Mouse (Mus musculus) CD4-positive, CD25-positive, alpha-beta regulatory T cell, adult 4 months (primary cell): ENCODE results near the gene Khsrp. TPM values are rescaled to one million over a fixed set of nuclear protein-coding genes. Genes with fewer than 3 reads are reported as not detected.

Source experiments
- ATAC-seq: one replicate; pipeline ENCODE4 v1.8.0; 2017
- polyA plus RNA-seq, 2 experiments: library from polyadenylated mRNA; unstranded; fragments of 100-300 nt; shearing (Covaris generic); gene quantifications; one replicate each; pipeline ENCODE4 v1.2.1; 2017

The Khsrp gene
- 10 to 100 TPM; 16.0 to 29.4 TPM for polyA plus RNA-seq

DNA sequence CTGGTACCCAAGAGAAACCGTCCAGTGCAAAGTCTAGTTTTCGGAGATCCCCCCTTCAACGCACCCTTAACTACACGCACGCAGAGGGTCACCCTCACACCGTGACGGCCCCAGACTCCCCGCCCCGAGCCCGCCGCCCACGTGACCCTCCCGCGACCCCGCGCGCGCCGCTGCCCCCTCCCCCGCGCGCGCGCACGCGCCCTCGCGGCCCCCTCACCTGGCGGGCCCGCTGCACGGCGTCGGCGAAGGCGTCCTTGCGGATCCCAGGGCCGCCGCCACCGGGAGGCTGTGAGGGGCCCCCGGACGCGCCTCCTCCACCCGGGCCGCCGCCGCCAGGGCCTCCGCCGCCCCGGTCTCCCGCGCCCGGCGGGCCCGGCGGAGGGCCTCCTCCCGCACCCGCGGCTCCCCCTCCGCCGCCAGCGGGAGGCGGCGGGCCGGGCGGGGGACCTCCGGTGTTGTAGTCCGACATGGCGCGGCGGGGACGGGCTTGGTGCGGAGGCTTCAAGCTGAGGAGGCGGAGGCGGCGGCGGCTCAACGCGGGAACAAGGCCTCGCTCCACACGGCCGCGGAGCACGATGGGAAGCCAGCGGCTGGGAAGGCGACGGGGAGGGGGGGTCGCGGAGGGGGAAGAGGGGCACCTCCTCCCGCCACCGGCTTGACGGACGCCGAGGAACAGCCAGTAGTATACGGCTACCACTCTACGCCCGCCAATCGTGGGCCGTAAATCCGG, at the start of gene Khsrp:
Gene Khsrp, minus strand, starts transcription at position 592 of the 730 bp plus-strand sequence.
- no peak for ATAC-seq

DNA sequence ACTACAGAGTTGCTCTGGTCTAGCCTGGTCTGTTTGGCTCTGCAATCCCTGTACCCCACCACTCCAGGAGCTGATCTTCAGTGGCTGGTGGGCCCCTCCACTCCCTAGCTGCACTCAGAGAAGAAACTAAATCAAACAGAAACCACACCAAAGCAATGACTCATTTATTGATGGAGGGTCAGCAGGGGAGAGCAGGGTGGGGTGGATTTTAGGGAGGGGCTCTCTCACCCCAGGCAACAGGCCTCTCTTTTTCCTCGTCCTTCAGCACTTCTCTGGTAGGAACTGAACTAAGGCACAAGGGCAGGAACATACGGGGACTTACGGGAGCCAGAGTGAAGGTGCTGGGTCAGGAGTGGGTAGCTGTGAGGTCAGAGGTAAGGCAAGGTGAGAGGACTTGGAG, 48.6 kb upstream of the Khsrp start:
- ATAC-seq: no peak

DNA sequence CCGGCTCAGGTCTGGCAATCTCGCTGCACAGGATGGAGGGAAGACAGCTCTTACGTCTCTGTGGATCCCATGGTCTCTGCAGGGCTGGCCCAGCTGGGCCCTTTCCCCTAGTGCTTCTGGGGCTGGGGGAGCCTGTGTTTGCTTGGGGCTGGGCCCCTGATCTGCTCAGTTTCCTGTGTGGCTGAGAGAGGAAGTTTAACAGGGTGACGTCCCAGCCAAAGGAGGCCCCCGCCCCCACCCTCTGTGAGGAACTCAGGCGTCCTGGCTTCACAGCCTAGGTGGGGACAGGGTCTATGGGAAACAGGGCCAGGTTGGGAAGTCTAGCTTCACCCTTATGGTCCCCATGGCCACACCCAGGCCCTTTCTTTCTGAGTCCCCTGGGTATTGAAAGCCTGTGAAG, 47.0 kb upstream of the Khsrp start, which contains the start of gene Dennd1c:
Gene Dennd1c, minus strand, starts transcription at position 179 of the 400 bp plus-strand sequence.
- ATAC-seq: peak; percentile 97

DNA sequence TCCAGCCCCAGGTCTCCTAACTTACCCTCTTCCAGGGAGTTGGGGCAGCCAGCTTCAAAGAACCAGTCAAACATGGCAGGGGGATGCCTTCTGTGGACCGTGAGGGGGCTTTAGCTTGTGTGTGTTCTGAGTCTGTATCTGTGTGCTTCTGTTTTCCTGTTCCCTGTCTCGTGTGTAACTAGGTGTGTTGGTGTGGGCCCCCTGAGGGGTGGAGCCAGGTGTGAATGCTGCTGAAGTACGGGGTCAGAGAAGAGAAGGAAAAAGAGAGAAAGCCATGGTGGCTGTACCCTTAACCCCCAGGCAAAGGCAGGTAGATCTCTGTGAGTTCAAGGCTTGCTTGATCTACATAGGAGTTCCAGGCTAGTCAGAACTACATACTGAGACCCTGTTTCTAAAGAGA, 45.6 kb upstream of the Khsrp start:
- ATAC-seq: no peak

DNA sequence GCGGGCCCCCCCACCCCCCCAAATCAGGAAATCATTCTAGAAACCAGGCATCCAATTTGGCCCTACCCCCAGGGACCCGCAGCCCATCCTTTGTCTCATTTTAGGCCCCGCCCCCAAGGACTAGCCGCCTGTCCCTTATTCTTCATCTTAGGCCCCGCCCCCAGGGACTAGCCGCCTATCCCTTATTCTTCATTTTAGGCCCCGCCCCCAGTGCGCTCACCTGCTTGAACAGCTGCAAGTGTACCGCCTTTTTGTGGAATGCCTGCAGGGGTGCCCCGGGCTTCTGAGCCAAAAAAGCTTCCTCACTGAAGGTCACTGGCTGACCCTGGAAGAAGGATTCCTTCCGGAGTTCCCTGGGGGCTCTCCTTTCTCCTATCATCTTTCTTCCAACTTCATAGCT, 39.4 kb upstream of the Khsrp start:
- ATAC-seq: no peak

DNA sequence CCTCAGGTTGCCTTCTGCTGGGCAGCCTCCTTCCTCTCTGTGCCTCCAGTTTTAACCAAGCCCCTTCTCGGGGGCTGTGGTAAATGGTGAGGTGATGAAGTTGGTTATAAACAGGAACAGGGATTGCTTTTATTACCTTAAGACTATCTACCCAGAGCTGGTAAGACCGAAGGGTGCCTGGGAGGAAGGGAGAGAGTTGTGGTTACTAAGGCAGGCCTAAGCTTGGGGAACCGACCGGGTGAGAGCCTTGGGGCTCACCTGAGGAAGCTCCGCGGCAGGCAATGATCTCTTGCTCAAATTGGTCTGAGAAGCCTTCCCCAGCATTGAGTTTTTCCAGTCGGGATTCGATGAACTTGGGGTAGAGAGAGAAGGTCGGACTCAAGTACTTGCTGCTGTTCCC, 39.0 kb upstream of the Khsrp start:
- ATAC-seq: no peak

DNA sequence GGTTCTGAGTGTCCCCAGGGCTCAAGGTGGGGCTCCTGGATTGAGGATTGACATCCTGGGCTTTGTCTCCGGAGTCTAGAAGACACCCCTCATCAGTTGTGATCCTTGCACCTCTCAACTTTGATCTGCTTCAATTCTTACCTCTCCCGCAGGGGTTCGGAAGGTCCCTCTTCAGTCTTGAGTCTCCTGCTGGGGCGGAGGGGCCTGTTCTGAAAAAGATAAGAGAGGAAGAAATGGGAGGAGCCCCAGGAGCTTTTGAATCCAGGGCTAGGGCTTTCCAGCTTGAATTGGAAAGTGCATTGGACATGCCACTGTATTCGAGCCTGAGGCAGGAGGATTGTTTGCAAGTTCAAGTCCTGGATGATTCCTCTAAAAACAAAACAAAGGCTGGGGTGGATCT, 35.6 kb upstream of the Khsrp start:
- no peak for ATAC-seq

DNA sequence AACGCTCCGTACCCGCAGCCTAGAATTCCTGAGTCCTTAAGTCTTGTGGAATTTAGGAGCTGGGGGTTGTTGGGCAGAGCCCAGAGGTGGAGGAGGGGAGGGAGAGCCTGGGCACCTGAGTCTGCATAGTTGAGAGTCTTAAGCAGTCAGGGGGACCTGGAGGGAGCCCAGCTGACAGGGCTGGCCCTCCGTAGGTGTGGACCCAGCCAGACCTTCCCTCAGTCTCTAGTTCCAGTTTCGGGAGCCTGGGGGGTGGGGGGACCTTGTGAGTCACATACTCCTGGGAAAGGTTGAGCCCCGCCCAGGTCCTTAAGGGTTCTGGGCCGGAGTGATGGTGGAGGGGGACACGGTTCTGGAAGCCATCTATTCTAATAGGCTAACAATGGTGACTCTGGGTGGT, 31.7 kb upstream of the Khsrp start:
- no peak for ATAC-seq

DNA sequence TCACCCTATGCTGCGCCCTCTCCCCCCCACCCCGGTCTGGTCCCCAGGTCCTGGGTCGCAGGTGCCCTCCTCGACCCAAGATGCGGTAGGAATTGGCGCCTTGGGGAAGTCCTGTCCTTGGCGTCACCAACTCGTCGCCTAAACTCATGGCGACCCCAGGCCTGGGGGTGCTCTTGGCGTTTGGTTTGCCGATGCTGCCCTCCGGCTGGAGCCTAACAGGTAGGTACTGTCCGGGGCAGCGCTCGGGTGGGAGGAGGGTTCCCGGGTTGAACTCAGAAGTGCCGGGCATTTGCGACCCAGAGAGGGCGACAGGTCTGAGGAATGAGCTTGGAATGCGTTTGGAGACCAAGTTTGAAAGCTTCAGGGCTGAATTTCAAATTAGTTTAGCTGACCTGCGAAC, 31.2 kb upstream of the Khsrp start:
- ATAC-seq: no peak

DNA sequence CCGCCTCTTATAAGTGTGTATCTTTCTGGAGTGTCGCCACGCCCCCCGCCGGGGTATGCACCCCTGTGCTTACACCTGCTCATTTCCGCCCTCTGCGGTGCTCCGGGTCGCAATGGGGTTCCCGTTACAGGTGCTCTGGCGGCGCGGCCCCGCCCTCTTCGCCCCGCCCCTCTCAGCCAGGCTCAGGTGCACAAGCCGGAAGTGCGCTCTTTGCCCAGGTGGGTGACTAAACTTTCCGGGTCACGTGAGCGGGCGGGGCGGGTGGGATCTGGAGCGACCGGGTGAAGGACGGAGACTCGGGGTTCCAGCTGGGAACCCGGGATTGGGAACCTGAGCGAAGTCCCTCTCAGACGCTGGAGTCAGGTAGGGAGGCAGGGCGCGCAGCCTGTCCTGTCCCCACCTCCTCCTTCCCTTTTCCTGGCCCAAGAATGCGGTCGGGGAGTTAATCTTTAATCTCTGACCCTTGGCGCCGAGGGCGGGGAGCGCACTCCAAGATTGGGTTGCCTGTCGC, 30.7 kb upstream of the Khsrp start:
- ATAC-seq: no peak

DNA sequence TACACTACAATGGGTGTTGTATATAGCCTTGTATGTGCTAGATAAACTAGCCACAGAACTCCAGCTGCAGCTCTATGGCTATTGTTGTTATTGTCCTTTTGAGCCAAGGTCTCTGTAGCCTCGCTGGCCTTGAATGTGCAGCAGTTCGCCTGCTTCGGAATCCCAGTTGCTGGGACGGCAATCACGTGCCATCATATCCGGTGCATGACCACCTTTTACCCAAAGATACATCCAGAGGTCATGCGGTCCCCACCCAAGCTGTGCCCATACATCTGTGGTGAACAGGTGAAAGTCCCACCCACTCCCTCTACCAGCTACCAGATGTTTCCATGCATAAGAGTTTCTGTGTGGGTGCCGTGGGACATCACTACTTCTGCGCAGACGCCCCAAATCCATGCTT, 29.7 kb upstream of the Khsrp start:
- ATAC-seq: peak; percentile 13

DNA sequence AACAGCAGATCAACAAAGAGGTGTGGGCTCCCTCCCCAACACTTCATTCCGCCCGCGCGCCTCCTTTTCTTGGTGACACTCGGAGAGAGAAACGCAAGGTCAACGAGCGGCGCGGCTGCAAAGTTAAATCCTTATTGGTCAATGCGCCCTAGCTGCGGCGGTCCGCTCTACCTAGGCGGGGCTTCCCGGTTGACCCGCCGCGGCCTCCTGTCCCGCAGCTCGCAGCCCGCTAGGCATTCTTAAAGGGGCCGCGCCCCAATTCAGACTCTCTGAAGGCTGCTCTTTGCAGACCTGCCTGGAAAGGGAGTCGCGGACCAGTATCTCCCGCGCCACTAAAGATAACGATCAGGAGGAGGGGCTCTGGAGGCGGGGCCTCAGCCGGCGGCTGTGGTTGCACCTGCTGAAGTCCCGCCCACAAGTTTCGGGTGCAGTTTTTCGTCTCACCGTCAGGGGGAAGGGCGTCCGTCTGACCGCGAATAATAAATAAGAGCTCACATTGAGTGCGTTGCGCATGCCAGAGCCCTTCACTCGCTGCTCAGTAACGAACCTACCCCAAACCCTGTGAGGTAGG, 29.0 kb upstream of the Khsrp start:
- peak; percentile 86 for ATAC-seq

DNA sequence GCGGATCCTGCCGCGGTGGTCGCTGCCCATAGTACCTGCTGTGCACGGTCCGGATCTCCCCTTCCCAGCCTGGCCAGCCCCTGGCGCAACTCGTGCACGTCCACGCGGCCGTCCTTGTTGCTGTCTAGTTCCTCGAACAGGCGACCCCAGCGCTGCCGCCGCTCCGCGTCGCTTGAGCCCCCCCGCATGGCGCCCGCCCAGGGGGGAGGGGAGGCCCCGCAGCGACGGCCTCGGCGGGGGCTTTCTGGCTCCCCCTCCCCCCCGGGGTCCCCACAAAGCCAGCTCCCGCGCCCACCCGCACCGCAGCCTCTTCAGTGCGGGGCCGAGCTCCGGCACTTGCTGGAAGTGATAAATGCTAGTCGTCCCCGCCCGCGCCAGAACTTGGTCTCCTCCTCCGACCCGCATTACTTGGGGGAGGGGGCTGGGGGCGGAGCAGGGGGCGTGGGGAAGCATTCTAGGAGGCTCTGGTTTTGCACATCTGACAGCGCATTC, 28.2 kb upstream of the Khsrp start, which contains the start of gene Slc25a23:
Gene Slc25a23, minus strand, starts transcription at position 378 of the 492 bp plus-strand sequence.
- no peak for ATAC-seq

DNA sequence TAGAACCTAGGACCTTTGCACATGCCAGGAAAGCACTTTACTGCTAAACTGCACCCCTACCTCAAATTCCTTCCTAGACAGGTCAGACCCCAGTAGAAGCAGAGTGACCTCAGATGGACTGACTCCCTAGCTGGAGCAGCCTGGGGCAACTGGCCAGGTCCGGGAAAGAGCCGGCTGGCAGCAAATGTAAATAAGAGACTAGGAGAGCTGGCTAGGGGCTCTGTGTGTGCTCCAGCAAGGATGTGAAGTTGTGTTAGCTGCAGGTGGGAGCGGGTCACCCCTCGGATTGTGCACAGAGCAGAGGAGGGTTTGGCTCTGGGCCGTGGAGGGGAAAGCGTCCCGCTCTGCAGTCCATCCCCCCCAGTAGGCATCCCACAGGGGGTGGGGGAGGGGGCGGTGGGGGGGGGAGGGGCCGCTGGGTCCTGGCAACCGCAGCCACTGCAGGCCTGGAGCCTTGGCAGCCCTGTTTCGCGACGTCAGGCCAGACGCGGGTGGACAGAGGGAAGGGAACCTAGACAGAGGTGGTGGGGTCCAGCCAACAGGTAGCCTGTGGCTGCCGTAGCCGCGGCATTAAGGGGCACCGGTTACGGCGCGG, 27.7 kb upstream of the Khsrp start, which contains the start of gene Crb3:
Gene Crb3, plus strand, starts transcription at position 215 of the 595 bp plus-strand sequence.
- no peak for ATAC-seq

DNA sequence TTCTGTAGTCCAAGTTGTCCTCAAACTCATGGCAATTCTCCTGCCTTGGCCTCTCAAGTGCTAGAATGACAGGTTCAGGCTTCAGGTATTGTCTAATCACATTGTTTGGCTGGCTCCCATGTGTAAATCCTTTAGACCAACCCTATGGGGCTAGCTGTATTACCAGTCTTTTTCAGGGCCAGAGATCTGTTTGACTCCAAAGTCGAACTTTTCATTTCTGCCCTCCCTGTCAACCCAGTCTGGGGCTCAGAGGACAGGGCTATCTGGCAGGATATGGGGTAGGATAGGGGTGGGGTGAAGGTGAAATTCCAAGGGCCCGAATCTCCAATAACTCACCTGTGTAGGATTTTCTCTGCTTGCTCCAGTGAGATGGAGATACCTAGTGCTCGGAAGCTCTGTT, 24.9 kb upstream of the Khsrp start:
- no peak for ATAC-seq

DNA sequence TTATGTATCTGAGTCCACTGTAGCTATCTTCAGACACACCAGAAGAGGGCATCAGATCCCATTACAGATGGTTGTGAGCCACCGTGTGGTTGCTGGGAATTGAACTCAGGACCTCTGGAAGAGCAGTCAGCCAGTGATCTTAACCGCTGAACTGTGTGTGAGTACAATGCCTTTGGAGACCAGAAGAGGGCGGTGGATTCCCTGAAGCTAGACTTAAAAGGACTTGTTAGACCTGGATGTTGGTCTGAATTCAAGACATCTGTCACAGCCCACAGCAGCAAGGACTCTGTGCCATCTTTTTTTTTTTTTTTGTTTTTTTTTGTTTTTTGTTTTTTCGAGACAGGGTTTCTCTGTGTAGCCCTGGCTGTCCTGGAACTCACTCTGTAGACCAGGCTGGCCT, 20.4 kb upstream of the Khsrp start:
- ATAC-seq: peak; percentile 85

DNA sequence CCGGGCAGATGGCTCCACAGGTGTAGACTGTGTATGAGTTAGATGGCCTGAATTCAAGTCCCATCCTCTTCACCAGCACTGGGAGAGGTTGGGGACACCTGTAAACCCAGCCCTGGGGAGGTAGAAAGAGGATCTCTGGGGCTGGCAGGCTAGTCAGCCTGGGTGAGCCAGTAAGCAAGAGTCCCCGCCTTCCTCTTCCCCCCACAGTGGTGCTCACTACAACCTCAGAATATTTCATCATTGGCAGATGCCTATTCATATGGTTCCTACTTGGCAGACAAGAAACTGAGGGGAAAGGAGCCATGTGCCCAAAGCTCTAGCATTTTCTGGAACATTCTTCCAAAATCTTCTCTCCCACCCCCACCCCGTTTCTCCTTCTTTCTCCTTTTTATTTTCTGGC, 17.5 kb upstream of the Khsrp start:
- no peak for ATAC-seq

DNA sequence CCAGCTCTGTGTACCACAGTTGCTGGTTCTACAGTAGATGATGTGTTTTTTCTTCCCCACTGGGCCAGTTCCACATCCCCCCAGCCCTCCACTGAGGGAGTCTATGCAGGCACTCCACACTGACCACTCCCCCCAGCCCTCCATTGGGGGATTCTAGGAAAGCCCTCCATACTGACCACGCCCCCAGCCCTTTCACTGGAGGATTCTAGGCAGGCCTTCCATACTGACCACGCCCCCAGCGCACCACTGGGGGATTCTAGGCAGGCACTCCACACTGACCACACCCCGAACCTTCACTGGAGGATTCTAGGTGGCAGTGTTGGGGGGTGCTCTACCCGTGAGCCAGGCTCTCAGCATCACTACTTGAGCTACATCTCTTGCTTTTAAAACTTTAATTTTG, 16.1 kb upstream of the Khsrp start:
- ATAC-seq: no peak

DNA sequence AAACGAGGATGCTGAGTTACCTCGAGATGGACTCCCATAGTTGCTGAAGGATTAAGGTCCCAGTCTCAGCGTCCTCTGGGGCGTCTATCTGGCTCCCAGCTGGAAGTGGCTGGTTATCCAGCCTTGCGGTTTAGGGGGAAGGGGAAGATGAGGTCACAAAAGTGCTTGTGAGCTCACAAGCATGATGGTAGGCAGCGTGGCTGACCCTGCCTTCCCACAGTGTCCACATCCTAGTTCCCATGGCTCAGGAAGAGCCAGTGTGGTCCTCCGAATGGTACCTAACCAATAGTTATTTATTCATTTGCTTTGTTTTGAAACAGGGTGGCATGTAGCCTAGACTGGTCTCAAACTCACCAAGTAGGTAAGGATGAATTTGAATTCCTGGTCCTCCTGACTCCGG, 10.2 kb upstream of the Khsrp start, which contains the start of gene Slc25a41:
Gene Slc25a41, minus strand, starts transcription at position 101 of the 400 bp plus-strand sequence.
- ATAC-seq: no peak

DNA sequence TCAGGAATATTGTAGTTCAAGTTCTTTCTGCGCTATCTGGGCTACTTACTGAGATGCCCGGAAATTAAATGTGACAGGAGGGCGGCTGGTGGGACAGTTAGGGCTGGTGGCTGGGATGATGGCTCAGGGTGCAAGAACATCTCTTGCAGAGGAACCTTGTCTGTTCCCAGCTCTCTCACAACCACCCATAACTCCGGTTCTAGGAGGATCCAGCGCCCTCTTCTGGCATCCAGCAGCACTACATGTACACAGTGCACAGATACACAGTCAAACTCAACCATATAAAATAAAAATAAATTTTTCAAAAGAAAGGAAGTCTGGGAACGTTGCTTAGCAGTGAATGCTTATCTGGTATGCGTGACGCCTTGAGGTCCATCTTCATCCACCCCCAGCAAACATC, 7.7 kb upstream of the Khsrp start:
- no peak for ATAC-seq

DNA sequence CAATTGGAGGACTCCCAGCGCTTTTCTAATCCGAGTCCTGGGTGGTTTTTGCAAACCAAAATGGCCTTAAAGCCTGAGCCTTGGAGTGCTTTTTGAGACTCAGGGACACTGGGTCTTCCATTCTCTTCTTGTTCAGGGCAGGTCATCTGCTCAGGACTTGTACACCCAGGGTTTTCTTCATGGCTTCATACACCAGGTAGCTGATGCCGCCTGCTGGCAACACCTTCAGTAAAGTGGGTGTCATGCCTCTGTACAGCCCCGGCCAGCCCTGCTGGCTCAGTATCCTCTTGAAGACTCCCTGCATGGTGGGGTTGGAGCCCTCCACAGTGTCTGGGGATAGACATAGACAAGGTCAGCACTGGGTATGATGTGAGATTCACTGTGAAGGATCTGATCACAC, 1.5 kb upstream of the Khsrp start:
- ATAC-seq: no peak

DNA sequence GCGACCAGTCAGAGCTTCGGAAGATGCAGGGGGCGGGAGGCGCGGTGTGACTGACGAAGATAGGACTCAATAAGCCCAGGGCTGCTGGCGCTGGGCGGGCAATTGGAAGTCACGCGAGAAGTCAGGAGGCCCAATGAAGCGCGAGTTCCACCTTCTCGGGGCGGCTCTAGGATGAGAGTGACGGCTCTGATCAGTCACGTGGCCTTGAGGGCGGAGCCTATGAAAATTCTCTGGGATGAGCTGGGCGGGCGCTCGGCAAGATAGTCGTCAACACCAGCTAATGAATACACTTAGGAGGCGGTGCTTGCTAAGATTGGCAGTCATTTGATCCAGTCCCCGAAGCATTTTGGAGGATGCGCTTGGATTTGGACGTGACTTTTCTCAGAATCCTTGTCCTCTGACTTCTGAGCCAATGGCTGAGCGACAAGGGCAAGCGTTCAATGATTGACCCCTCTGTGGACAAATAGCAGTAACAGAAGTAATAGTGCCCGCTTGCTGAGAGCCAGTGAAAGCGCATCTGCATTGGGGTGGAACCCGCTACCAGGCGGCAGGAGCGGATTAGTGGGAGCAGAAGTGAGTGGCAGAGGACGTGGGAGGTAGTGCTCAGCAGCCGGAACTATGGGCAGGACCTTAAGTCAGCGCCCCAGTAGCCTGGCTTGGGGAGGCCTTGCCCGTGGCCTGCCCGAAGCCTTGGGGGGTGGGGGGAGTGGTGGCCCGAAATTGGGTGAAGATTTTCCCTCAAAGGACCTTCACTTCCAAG, 519 bp upstream of the Khsrp start:
- peak; percentile 85 for ATAC-seq

DNA sequence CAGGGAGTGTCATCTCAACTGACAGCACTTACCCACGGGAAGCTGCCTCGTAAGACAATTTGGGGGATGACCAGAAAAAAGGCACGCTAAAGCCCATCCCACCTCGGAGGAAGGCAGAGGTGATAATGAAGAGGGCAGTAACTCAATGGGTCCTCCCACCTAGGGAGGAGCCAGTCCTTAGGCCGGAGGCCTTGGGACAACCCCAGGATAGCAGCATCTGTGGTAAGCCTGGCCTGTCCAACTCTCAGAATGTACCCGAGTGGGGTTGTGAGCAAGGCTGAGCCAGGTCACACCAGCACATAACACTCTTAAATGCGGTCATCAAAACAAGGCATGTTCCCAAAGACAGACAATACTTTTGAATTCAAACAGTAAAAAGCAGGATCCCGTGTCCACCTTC, 1.6 kb downstream of the Khsrp start:
- no peak for ATAC-seq
